18 mouse cellular contexts compared by ENCODE assay signal in genomic region chr9:32743157-32743556, GRCm38 (mm10).
DNase-seq lines count a peak whose midpoint lies in the region; ATAC-seq and TF ChIP-seq lines count a peak whose summit lies in the region.
"Had no signal": no experiment of that assay in that cellular context is flagged by ENCODE, and none has a peak within 500 bp of the region (broad histone marks: within the 10 kb centered on the region; RNA-seq: fewer than 3 reads in every experiment).

No protein-coding gene starts in this region.

- 46% methylated on average over 8 of the region's 8 CpGs for WGBS in heart, adult 2 months
- 55% methylated on average over 8 of the region's 8 CpGs for WGBS in heart, embryonic 12.5 days
- WGBS in spleen, adult 2 months = 83% methylated on average over 8 of the region's 8 CpGs
- 44% methylated on average over 8 of the region's 8 CpGs for WGBS in kidney, embryonic 14.5 days
- 39% methylated on average over 8 of the region's 8 CpGs for WGBS in neural tube, embryonic 15.5 days

- H3K4me2 ChIP-seq in heart, embryonic 12.5 days = no peak overlapping the region
- H3K4me2 ChIP-seq in kidney, embryonic 14.5 days (replicated peaks; ENCODE audit: low read depth, low read length) = no peak overlapping the region
- no peak overlapping the region for H3K4me2 ChIP-seq in neural tube, embryonic 15.5 days
- H3K4me2 ChIP-seq: embryonic facial prominence, embryonic 12.5 days; liver, embryonic 15.5 days; midbrain, embryonic 11.5 days; neural tube, embryonic 13.5 days had no signal

- no peak for DNase-seq in heart, adult 2 months
- DNase-seq in spleen, adult 2 months (ENCODE audit: low read depth in 1 of 2, low spot score in 2 of 2) = no peak
- DNase-seq in spleen, adult 12 weeks (ENCODE audit: low spot score) = no peak
- peak; percentile 56 to 75 for DNase-seq in kidney, postnatal 4 days
- no peak for DNase-seq in testis, postnatal 10 days (ENCODE audit: low spot score)
- DNase-seq: adrenal gland, postnatal 10 days; cerebellum, adult 8-10 months; layer of hippocampus, adult 9-11 months; right cerebral cortex, postnatal 4 days had no signal

- ATAC-seq in heart, embryonic 12.5 days (ENCODE audit: insufficient number of reproducible peaks, low FRiP score) = no peak
- ATAC-seq in kidney, embryonic 14.5 days (ENCODE audit: low FRiP score, low TSS enrichment) = peak; percentile 72; the same call in 1 of the 2 replicates
- ATAC-seq in neural tube, embryonic 15.5 days (ENCODE audit: low FRiP score) = no peak

- peaks cover 51% of the 10 kb centered on the region for H3K36me3 ChIP-seq in heart, adult 2 months (ENCODE audit: control insufficient read depth, insufficient read depth, low read length)
- H3K36me3 ChIP-seq in heart, embryonic 12.5 days = peaks cover 43% of the 10 kb centered on the region
- peaks cover 46% of the 10 kb centered on the region for H3K36me3 ChIP-seq in spleen, adult 2 months (ENCODE audit: control insufficient read depth, insufficient read depth, low read length)
- H3K36me3 ChIP-seq in kidney, embryonic 14.5 days (ENCODE audit: control insufficient read depth, insufficient read depth, low read length) = peaks cover 13% of the 10 kb centered on the region
- H3K36me3 ChIP-seq in neural tube, embryonic 15.5 days = no peaks in the 10 kb centered on the region
- H3K36me3 ChIP-seq: liver, embryonic 15.5 days; neural tube, embryonic 13.5 days had no signal

- no peak for TF ChIP-seq CTCF in heart, adult 2 months (IDR thresholded peaks at IDR 0.05)
- TF ChIP-seq CTCF in spleen, adult 2 months (IDR thresholded peaks at IDR 0.05; ENCODE audit: extremely low read depth, insufficient read depth, insufficient read length, insufficient replicate concordance) = no peak

- H3K79me2 ChIP-seq in heart, adult 2 months (replicated peaks; ENCODE audit: control insufficient read depth, insufficient read depth, low read length) = no peaks in the 10 kb centered on the region; the same call in none of the 2 replicates

- no peaks in the 10 kb centered on the region for H3K9me3 ChIP-seq in heart, embryonic 12.5 days (replicated peaks)
- H3K9me3 ChIP-seq in kidney, embryonic 14.5 days (ENCODE audit: control insufficient read depth, low read length) = no peaks in the 10 kb centered on the region
- no peaks in the 10 kb centered on the region for H3K9me3 ChIP-seq in neural tube, embryonic 15.5 days (replicated peaks)
- H3K9me3 ChIP-seq: embryonic facial prominence, embryonic 12.5 days; hindbrain, embryonic 10.5 days; liver, embryonic 15.5 days; neural tube, embryonic 13.5 days had no signal

- intact Hi-C loops in heart, adult 2 months (cut with DNase I) = loop anchor here (5.0 kb wide), 1 partner anchor 334 kb away; no protein-coding TSS in a partner anchor

- H3K27me3 ChIP-seq in heart, adult 2 months (ENCODE audit: control insufficient read depth, insufficient read depth, low read length) = no peaks in the 10 kb centered on the region
- no peaks in the 10 kb centered on the region for H3K27me3 ChIP-seq in heart, embryonic 12.5 days (replicated peaks)
- H3K27me3 ChIP-seq in spleen, adult 2 months (ENCODE audit: control insufficient read depth, insufficient read depth, low read length) = no peaks in the 10 kb centered on the region
- no peaks in the 10 kb centered on the region for H3K27me3 ChIP-seq in kidney, embryonic 14.5 days (ENCODE audit: control insufficient read depth, insufficient read depth, low read length)
- H3K27me3 ChIP-seq in neural tube, embryonic 15.5 days (replicated peaks) = no peaks in the 10 kb centered on the region
- H3K27me3 ChIP-seq: embryonic facial prominence, embryonic 12.5 days; liver, embryonic 15.5 days had no signal

- no peak for TF ChIP-seq POLR2A in heart, adult 2 months (IDR thresholded peaks at IDR 0.05; ENCODE audit: insufficient read depth, low read depth, low read length)
- TF ChIP-seq POLR2A in spleen, adult 2 months (IDR thresholded peaks at IDR 0.05; ENCODE audit: low read depth, low read length) = no peak

- no peak overlapping the region for H3K4me3 ChIP-seq in heart, adult 2 months
- no peak overlapping the region for H3K4me3 ChIP-seq in heart, embryonic 12.5 days
- no peak overlapping the region for H3K4me3 ChIP-seq in spleen, adult 2 months (ENCODE audit: extremely low read depth, insufficient read depth, insufficient read length)
- H3K4me3 ChIP-seq in kidney, embryonic 14.5 days (ENCODE audit: low read length) = no peak overlapping the region
- H3K4me3 ChIP-seq in neural tube, embryonic 15.5 days (replicated peaks) = no peak overlapping the region
- H3K4me3 ChIP-seq: embryonic facial prominence, embryonic 12.5 days; hindbrain, embryonic 10.5 days; liver, embryonic 15.5 days; neural tube, embryonic 13.5 days had no signal

- H3K27ac ChIP-seq in heart, adult 2 months = peak overlapping the region; percentile 52
- H3K27ac ChIP-seq in heart, embryonic 12.5 days (ENCODE audit: poor library complexity, severe bottlenecking) = no peak overlapping the region
- peak overlapping the region; percentile 77 for H3K27ac ChIP-seq in spleen, adult 2 months (ENCODE audit: insufficient read depth, low read length)
- peak overlapping the region; percentile 78 for H3K27ac ChIP-seq in kidney, embryonic 14.5 days (ENCODE audit: low read depth, low read length)
- no peak overlapping the region for H3K27ac ChIP-seq in neural tube, embryonic 15.5 days (replicated peaks)
- H3K27ac ChIP-seq: embryonic facial prominence, embryonic 12.5 days; hindbrain, embryonic 10.5 days; liver, embryonic 15.5 days; macrophage; neural tube, embryonic 13.5 days had no signal

- peaks cover 37% of the 10 kb centered on the region for H3K4me1 ChIP-seq in heart, adult 2 months (ENCODE audit: control insufficient read depth, insufficient read depth, low read length)
- H3K4me1 ChIP-seq in heart, embryonic 12.5 days (replicated peaks) = peaks cover 33% of the 10 kb centered on the region
- H3K4me1 ChIP-seq in spleen, adult 2 months (ENCODE audit: control insufficient read depth, insufficient read depth, insufficient read length) = peaks cover 56% of the 10 kb centered on the region
- peaks cover 30% of the 10 kb centered on the region for H3K4me1 ChIP-seq in kidney, embryonic 14.5 days (ENCODE audit: control insufficient read depth, insufficient read depth, low read length)
- no peaks in the 10 kb centered on the region for H3K4me1 ChIP-seq in neural tube, embryonic 15.5 days
- H3K4me1 ChIP-seq: embryonic facial prominence, embryonic 12.5 days; liver, embryonic 15.5 days; neural tube, embryonic 13.5 days had no signal

- no peak for TF ChIP-seq EP300 in heart, adult 2 months (IDR thresholded peaks at IDR 0.05; ENCODE audit: insufficient read depth, low read depth, low read length)

- H3K9ac ChIP-seq in heart, adult 2 months (ENCODE audit: low read depth, low read length) = peak overlapping the region; percentile 22; the same call in 1 of the 2 replicates
- H3K9ac ChIP-seq in heart, embryonic 12.5 days = no peak overlapping the region
- no peak overlapping the region for H3K9ac ChIP-seq in kidney, embryonic 14.5 days (ENCODE audit: low read depth, low read length)
- no peak overlapping the region for H3K9ac ChIP-seq in neural tube, embryonic 15.5 days (replicated peaks)
- H3K9ac ChIP-seq: embryonic facial prominence, embryonic 12.5 days; liver, embryonic 15.5 days; neural tube, embryonic 13.5 days had no signal

Comparison
In these comparisons a context has a peak if more than half of its experiments do, and no peak if none do; other contexts are left out.
1. H3K27ac ChIP-seq: peak in heart, adult 2 months (single experiment), spleen, adult 2 months (single experiment) and kidney, embryonic 14.5 days (single experiment); none in heart, embryonic 12.5 days (single experiment) and neural tube, embryonic 15.5 days (single experiment).
2. DNase-seq: peak in kidney, postnatal 4 days (2 of 2); none in heart, adult 2 months (0 of 2), spleen, adult 2 months (0 of 2), spleen, adult 12 weeks (single experiment) and testis, postnatal 10 days (single experiment).